Mouse (Mus musculus) A20 (cell line): ENCODE measurements around the gene Rptor.

Source experiments
- DNase-seq: peaks from one replicate; pipeline ENCODE4 v3.0.0-alpha.2; 2011; ENCODE audit warnings: low read depth, low spot score

The Rptor gene

GRCm38 (mm10) chr11:119685910-119686659 lies 83.4 kb downstream of the Rptor start:
- no peak for DNase-seq

GRCm38 (mm10) chr11:119687316-119687715 lies 84.6 kb downstream of the Rptor start:
- DNase-seq: no peak

- no peak for DNase-seq
Observed at GRCm38 (mm10) chr11:119687966-119688365, 85.3 kb downstream of the Rptor start.

GRCm38 (mm10) chr11:119689936-119690335 lies 87.2 kb downstream of the Rptor start:
- DNase-seq: no peak

- DNase-seq: no peak
Observed at GRCm38 (mm10) chr11:119692196-119692910, 89.6 kb downstream of the Rptor start.

- no peak for DNase-seq
Observed at GRCm38 (mm10) chr11:119692911-119693261, 90.2 kb downstream of the Rptor start.

- DNase-seq: no peak
Observed at GRCm38 (mm10) chr11:119694146-119694860, 91.6 kb downstream of the Rptor start.

GRCm38 (mm10) chr11:119696401-119696800 lies 93.7 kb downstream of the Rptor start:
- DNase-seq: no peak

GRCm38 (mm10) chr11:119705381-119706066 lies 102.8 kb downstream of the Rptor start:
- DNase-seq: no peak

- no peak for DNase-seq
Observed at GRCm38 (mm10) chr11:119707259-119707658, 104.6 kb downstream of the Rptor start.

- DNase-seq: peak; percentile 72
Observed at GRCm38 (mm10) chr11:119709239-119709638, 106.5 kb downstream of the Rptor start.

- no peak for DNase-seq
Observed at GRCm38 (mm10) chr11:119710338-119710737, 107.6 kb downstream of the Rptor start.

GRCm38 (mm10) chr11:119710822-119711221 lies 108.1 kb downstream of the Rptor start:
- no peak for DNase-seq

- no peak for DNase-seq
Observed at GRCm38 (mm10) chr11:119715437-119715836, 112.7 kb downstream of the Rptor start.

GRCm38 (mm10) chr11:119715841-119716596 lies 113.3 kb downstream of the Rptor start:
- no peak for DNase-seq

- no peak for DNase-seq
Observed at GRCm38 (mm10) chr11:119718115-119718514, 115.4 kb downstream of the Rptor start.

GRCm38 (mm10) chr11:119720101-119721048 lies 117.7 kb downstream of the Rptor start:
- no peak for DNase-seq

- DNase-seq: no peak
Observed at GRCm38 (mm10) chr11:119724709-119725108, 122.0 kb downstream of the Rptor start.

- no peak for DNase-seq
Observed at GRCm38 (mm10) chr11:119731382-119731781, 128.7 kb downstream of the Rptor start.

GRCm38 (mm10) chr11:119732362-119732761 lies 129.7 kb downstream of the Rptor start:
- no peak for DNase-seq
